Mouse (Mus musculus): Measurements from ENCODE around the gene Gpr180.

- TF ChIP-seq GATA1 (IDR thresholded peaks at IDR 0.05; ENCODE audit: borderline replicate concordance, low read length) (no peak), FLI1 (IDR thresholded peaks at IDR 0.05; ENCODE audit: low read length) (no peak)
These were observed 529 bp downstream of the Gpr180 start for GRCm38 (mm10) chr14:118137487-118137886.
